Mouse (Mus musculus) urinary bladder, adult 2 months (tissue): ENCODE data around the gene Tfcp2. TPM values are rescaled to one million over a fixed set of nuclear protein-coding genes. Genes with fewer than 3 reads are reported as not detected.

ENCODE experiments used
- DNase-seq: peaks from one replicate; pipeline ENCODE4 v3.0.0; 2022; ENCODE audit warnings: low spot score
- polyA plus RNA-seq: library from polyadenylated mRNA; depleted of rRNA; stranded (reverse); fragments of >200 nt; gene quantifications from 2 replicates; pipeline ENCODE4 v1.2.3, GENCODE M21; 2012; rRNA removed

Gene Tfcp2
- polyA plus RNA-seq: 14.4 and 15.4 TPM in 2 replicates

- DNase-seq: peak; percentile 96
These were observed at the start of gene Tfcp2 for GRCm38 (mm10) chr15:100551326-100552307. Gene Tfcp2, minus strand, starts transcription at chr15:100552008.

DNA sequence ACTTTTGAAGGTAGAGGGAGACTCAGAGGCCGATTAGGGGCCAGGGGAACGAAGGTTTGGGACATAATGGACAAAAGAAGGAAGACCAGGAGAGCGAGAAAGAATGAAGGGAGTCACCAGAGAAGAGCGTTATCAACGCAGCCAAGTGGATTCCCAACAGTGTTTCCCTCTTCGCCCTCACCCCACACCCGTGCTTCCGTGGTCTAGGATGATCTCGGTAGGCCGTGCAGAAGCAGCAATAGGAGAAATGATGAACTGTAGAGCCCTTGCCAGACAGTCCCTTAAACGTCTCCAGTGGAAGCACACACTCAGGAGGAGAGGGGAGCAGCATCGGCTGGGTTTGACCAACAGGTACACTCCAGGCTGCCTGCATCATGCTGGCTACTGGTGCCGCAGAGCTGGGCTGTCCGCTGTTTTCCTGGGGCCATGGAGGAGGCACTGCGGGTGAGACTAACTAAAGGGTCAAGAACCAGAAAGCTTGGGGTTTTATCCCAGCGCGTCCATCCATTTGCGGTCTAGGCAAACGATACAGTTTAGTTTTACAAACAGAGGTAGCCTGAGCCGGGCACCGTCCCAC, 49.0 kb upstream of the Tfcp2 start:
- no peak for DNase-seq

- DNase-seq: peak; percentile 56
These were observed 48.4 kb upstream of the Tfcp2 start for GRCm38 (mm10) chr15:100600047-100600695.

DNA sequence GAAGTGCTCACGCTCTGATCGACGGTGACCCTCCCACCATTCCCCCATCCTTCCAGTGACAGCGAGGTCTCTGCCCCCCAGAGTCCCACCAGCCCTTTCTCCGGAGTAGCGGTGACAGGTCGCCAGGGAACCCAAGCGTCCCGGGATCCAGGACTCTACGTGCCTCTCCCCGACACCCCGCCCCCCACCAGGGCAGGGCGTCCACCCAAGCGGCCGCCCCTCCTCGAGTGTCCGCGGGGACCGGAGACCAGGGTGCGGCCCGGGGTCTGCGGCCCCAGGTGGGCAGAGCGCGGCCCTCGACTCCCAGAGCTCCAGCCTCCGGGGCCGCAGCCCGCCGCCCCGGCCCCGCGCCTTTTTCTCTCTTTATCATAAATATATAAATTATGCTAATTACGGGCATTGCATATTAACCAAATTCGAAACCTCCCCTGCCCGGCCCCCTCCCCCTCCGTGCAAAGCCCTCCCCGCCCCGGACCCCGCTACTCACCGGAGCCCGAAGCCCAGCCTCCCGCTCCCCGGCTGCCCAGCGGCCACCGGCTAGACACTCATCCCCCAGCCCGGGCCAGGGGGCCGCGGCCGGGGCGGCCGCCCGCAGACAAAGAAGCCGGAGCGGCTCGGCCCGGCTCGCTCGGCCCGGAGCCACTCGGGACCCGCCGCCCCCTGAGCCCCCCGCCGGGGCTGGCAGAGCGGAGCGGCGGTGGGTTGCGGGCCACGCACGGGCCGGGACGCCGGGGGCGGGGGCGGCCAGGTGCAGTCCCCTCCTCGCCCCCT, 47.7 kb upstream of the Tfcp2 start, which contains the start of gene Pou6f1:
Gene Pou6f1 (minus strand): TSS at position 709 of the 771 bp plus-strand sequence.
- peak; percentile 45 for DNase-seq

DNA sequence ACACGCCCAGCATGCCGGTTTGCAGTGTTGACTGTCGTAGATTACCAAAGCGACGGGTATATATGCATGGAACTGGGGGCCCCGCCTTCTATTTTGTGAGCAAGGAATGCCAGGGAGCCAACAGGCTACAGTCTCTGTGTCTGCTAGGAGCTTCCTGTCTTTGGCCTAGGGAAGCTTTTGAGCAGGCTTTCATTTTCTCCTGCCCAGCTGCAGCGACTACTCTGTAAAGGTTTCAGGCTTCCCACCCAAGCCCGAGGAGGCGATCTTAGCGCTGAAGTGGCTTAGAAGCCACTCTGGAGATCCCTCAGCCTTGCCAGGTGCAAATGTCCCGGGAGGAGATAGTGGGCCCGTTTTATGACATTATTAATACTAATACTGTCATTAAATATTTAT, 47.1 kb upstream of the Tfcp2 start:
- DNase-seq: no peak

DNA sequence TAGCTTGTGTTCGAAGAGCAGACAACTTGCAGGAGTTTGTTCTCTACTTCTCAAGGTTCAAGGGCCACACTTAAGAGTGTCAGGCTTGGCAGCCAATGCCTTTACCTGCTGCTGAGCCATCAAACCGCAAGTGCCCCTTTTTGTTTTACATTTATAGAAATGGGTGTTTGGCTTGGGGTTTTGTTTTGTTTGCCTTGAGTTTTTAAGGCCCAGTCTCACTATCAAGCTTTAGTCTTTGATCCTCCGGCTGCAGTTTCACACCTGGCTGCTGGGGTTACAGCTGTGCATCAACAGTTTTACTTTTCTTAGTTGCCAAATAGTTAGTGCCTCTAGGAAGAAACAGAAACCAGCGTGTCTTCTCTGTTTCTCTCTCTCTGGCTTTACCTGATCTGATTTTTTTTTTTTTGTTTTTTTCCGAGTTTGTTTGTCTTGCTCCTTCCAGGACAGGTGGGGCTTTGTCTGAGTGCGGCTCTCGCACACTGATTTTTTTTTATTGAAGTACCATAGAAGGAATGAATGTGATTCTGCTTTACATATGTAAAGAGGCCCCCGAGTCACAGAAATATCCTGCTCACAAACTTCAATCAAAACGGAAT, 46.6 kb upstream of the Tfcp2 start:
- no peak for DNase-seq

GRCm38 (mm10) chr15:100592817-100593216, 41.0 kb upstream of the Tfcp2 start:
- DNase-seq: no peak

DNA sequence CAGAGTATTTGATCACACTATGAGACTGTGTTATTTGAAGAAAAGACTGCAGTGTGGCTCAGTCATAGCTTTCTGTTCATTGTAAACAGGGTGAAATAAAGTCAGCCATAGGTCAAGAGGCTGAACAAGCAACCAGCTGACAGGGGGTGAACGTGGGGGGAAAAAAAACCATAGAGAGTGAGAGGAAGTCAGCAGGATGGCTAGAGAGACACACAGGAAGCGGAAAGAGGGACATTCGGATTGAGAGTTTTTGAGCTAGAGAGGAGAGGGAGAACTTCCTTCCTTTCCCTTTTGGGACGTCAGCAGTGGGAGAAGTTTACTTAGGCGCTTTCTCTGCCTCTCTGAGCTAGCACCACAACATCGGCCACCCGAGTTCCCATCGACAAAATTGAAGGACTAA, 38.6 kb upstream of the Tfcp2 start:
- DNase-seq: no peak

DNA sequence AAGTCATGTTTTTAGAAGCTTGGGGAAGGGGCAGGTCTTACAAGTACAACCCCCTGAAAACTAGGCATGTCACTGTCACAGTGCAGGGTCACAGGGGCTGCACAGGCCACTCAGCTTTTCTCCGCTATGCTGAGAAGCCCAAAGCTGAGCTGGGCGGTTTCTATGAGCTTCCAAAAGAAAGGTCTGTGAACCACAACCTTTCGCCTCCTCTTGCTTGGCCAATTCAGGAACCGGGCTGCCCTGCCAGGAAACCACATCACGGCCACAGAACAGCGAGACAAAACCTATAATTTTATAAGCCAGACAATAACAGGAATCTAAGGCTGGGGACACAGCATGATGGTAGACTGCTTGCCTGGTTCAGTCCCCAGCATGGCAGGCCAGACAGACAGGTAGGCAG, 36.5 kb upstream of the Tfcp2 start:
- DNase-seq: no peak

DNA sequence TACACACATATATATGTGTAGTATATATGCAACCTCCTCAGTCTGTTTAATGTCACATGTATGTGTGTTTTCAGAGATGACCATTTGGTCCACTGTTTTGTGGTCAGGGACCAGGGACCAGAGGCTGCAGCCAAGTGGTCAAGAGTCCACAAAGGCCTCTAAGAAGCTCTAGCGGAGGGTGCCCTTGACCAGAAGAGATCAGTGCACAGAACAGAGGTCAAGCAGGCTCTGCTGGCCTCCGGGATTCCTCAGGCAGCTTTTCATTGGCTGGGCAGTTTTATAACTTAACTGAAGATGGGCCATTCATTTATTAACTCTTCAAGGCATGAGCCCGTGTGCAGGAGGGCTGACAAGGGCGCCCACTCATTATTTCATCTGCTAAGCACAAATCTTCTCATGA, 35.4 kb upstream of the Tfcp2 start:
- DNase-seq: no peak

GRCm38 (mm10) chr15:100585931-100586330, 34.1 kb upstream of the Tfcp2 start:
- DNase-seq: no peak

DNA sequence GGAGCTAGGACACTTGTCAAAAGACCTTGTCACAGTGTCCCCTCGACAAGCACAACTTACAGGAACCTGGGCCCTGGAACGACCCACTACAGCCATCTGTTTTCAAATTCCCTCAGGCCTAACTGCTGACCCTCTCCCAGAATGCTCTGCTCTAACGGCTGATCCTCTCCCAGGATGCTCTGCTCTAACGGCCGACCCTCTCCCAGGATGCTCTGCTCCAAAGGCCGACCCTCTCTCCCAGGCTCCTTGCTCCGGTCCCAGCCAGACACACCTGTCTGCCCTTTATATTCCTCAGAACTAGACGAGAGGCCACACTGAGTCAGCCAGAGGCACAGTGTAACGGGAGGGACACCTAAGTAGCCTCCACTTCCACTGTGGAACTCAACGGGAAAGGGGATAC, 28.3 kb upstream of the Tfcp2 start:
- DNase-seq: no peak

DNA sequence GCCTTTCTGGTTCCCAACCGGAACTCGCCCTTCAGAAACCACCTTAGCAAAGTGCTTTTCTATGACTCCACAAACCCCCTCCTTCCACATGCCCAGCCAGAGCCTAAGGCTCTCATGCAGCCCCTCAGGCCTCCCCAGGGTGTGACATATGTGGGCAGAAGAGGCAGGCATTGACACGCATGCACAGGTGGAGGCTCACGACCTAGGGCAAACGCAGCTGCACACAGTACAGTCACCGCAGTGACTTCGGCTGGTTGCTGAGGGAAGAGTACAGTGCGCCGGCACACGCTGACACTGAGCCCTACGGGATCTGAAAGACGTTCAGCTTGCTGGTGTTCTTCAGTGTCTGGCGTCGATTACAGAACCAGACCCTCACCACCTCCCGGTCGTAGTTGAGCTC, 26.2 kb upstream of the Tfcp2 start:
- DNase-seq: no peak

- no peak for DNase-seq
These were observed 25.0 kb upstream of the Tfcp2 start for GRCm38 (mm10) chr15:100576810-100577209.

- DNase-seq: no peak
These were observed 24.6 kb upstream of the Tfcp2 start for GRCm38 (mm10) chr15:100576392-100576791.

GRCm38 (mm10) chr15:100575366-100575765, 23.6 kb upstream of the Tfcp2 start:
- no peak for DNase-seq

DNA sequence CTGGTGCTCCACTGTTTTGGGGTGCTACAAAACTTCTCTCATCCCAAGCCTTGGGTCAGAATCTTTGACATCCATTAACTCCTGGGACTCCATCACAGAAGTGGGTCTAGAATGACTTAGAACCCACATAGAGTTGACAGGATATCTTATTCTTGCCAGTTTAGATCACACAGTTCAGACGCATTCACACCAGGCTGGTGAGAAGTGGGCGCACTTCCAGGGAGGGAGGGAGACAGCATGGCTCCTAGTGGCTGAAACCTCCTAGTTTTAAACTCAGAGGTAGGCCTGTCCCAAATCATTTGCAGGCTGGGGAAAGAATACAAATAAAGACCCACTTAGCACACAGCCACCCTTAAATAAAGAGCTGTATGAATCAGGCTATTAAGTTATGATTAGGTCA, 22.6 kb upstream of the Tfcp2 start:
- no peak for DNase-seq

DNA sequence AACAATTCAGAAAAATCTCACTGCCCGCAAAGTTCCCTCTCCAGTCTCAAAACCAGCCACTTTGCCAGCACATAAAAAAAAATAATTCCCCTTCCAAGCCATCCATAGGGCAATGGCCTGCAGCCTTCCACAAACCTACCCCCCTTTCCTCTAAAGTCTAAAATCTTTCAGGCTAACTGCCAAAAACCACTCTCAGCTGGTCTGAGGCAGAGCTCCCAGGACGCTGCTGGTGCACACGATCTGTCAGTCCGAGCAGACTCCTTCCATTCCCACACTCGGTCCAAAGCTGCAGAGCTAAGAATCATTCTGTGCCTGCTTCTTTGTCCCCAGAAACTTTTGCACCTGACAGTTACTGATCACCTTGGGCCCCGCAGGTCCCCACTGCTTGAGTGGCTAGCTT, 22.1 kb upstream of the Tfcp2 start:
- no peak for DNase-seq

- DNase-seq: no peak
These were observed 17.4 kb upstream of the Tfcp2 start for GRCm38 (mm10) chr15:100569239-100569638.

GRCm38 (mm10) chr15:100566531-100566930, 14.7 kb upstream of the Tfcp2 start:
- DNase-seq: no peak

- DNase-seq: no peak
These were observed 6.1 kb upstream of the Tfcp2 start for GRCm38 (mm10) chr15:100557705-100558433.
